Mouse (Mus musculus) erythroblast, embryonic 14.5 days (primary cell): Measurements from ENCODE around the gene Car8.
"Not testable (repeated sequence)": the region's sequence is repeated elsewhere in the genome, so short reads cannot be mapped to it uniquely, and the experiment has no call there.

Source experiments
- GATA1 ChIP-seq: IDR thresholded peaks from 2 replicates; pipeline ENCODE4 v1.6.1; 2012; ENCODE audit warnings: low read length, inconsistent platforms, mixed read lengths
- TAL1 ChIP-seq: IDR thresholded peaks from 3 replicates; pipeline ENCODE4 v1.6.1; 2012; ENCODE audit warnings: low read length, inconsistent platforms, mixed read lengths

DNA sequence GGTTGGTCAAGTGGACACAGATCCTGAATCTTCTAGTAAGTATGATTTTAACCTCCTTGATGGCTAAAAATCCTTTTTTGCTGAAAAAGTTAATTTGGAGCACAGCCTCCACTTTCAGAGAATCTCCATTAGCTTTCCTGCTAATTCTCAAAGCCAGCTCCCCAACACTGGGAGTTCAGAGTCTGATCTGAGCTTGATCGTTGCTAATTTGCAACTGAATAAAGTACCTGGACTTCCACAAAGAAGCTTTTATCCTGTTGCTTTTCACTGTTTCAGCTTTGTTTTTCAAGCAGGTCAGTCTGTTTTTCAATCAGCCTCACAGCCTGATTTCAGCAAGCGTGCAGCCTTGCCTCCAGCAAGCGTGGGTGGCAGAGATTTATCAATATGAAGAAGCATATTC lies 145.3 kb downstream of the Car8 start:
- not testable (repeated sequence) for TF ChIP-seq TAL1, GATA1
